Mouse (Mus musculus) forebrain, embryonic 15.5 days (tissue): ENCODE data around the gene Sell. TPM values are rescaled to one million over a fixed set of nuclear protein-coding genes. Genes with fewer than 3 reads are reported as not detected.
"Not testable (repeated sequence)": the region's sequence is repeated elsewhere in the genome, so short reads cannot be mapped to it uniquely, and the experiment has no call there.

Experiments
- ATAC-seq: fragments of 200-750 bp; cut with Nextera tagmentation; replicated peaks from 2 replicates; pipeline ENCODE4 v1.8.0; 2017; ENCODE audit warnings: mild to moderate bottlenecking, moderate TSS enrichment, moderate library complexity
- H3K27ac ChIP-seq: fragments of 300-500 bp; sonication (generic); replicated peaks from 2 replicates; pipeline ENCODE4 v1.5.1; 2015; ENCODE audit warnings: mild to moderate bottlenecking, inconsistent platforms
- H3K27me3 ChIP-seq: fragments of 300-500 bp; sonication (generic); 2 replicates; pipeline ENCODE4 v1.6.1; 2015; ENCODE audit warnings: inconsistent platforms
- H3K36me3 ChIP-seq: fragments of 300-500 bp; sonication (generic); 2 replicates; pipeline ENCODE4 v1.6.1; 2015; ENCODE audit warnings: mild to moderate bottlenecking, inconsistent platforms
- H3K4me1 ChIP-seq: fragments of 300-500 bp; sonication (generic); 2 replicates; pipeline ENCODE4 v1.6.1; 2015; ENCODE audit warnings: inconsistent platforms
- H3K4me2 ChIP-seq: fragments of 300-500 bp; sonication (generic); replicated peaks from 2 replicates; pipeline ENCODE4 v1.6.1; 2015; ENCODE audit warnings: mild to moderate bottlenecking, inconsistent platforms
- H3K4me3 ChIP-seq: fragments of 300-500 bp; sonication (generic); 2 replicates; pipeline ENCODE4 v1.5.1; 2015; ENCODE audit warnings: mild to moderate bottlenecking, inconsistent platforms
- H3K9ac ChIP-seq: fragments of 300-500 bp; sonication (generic); replicated peaks from 2 replicates; pipeline ENCODE4 v1.6.1; 2015; ENCODE audit warnings: mild to moderate bottlenecking, inconsistent platforms
- H3K9me3 ChIP-seq: fragments of 300-500 bp; sonication (generic); 2 replicates; pipeline ENCODE4 v1.6.1; 2016; ENCODE audit warnings: inconsistent platforms
- WGBS: fragments of 180-500 bp; shearing (Covaris S2); methylation state at CpG from one replicate; pipeline ENCODE4 v1.1.7; 2015; ENCODE audit warnings: mixed read lengths; 5-methylcytosine and 5-hydroxymethylcytosine counted together
- polyA plus RNA-seq: library from polyadenylated mRNA; unstranded; fragments of >200 nt; fragmentation: Nextera tagmentation; extraction: Ambion mirVana; gene quantifications from 2 replicates; pipeline ENCODE4 v1.2.1, GENCODE M21; 2015

Gene Sell
- 0.23 and 0.24 TPM in 2 replicates for polyA plus RNA-seq

DNA sequence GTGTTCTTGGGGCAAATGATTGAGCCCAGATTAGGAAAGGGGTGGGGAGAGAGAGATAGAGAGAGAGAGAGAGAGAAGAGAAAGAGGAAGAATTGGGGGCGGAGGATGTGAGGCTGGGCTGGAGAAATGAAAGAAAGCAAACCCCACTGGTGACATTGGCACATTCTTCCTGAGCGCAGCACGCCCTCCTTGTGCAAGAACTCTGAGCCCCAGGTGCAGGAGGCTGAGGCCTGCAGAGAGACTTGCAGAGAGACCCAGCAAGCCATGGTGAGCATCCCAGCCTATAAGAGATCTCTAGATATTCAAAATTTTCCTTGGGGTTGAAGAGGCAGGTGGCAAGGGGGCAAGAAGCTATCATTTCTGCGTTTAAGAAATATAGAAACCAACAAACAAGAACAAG lies at the start of gene Sell:
TSS of gene Sell (plus strand) at position 58 of the 400 bp plus-strand sequence.
- no peaks in the 10 kb centered on the region for H3K27me3 ChIP-seq
- ATAC-seq: no peak
- H3K36me3 ChIP-seq: no peaks in the 10 kb centered on the region
- H3K4me3 ChIP-seq: no peak within 1 kb of the TSS
- H3K4me2 ChIP-seq: no peak within 1 kb of the TSS
- WGBS: 79% methylated on average over 4 of the region's 4 CpGs
- H3K9me3 ChIP-seq: no peaks in the 10 kb centered on the region
- no peaks in the 10 kb centered on the region for H3K4me1 ChIP-seq
- H3K9ac ChIP-seq: no peak within 1 kb of the TSS
- H3K27ac ChIP-seq: no peak within 1 kb of the TSS

DNA sequence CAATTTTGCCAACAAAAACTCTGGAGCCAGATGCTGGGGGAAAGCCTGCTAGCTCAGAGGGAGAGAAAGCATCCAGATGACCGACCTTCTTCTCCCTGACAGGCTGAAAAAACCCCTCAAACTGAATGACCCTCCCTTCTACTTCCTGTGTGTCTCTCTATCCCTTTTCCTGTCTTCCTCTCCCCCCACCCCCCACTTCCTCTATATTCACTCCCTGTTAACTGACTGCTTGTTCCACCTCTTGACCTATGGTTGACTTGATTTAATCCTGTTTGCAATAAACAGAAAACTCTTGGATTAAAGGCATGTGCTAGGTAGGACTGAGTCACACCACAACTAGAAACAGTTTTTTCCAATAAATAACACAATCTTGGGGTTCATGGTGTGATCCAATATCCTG lies 47.2 kb upstream of the Sell start:
- H3K9me3 ChIP-seq: no peaks in the 10 kb centered on the region
- no peak for ATAC-seq
- 69% methylated on average over 1 of the region's 1 CpGs for WGBS

DNA sequence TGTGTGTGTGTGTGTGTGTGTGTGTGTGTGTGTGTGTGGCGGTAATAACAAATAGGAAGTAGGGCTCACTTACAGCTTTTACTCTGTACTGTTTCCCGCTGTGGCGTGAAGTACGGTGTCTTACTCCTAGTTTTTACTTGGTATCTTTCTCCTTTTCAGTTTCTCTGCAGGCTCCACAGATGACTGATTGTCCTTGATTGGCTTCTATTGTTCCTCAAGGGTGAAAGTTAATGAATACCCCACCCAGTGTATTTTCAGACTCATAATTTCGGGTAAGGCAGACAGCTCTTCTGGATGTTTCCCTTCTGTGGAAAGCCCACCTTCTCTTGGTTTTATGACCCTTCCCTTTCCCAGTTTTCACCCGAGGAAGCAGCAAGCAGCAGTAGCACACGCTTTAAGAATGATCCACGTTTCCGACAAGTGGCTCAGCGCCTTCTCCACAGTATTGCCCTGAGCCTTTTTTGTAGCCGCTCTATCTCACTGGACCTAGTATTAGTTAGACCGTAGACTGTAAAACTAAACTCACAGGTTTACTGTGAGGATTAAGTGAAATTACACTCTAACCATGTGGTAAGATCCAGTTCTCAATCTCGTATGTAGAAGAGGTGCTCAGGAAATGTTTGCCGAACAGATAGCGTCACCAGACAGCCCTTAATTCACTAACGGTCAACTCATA lies 43.4 kb upstream of the Sell start:
- no peak overlapping the region for H3K9ac ChIP-seq
- WGBS: 89% methylated on average over 16 of the region's 16 CpGs

More for the DNA sequence above, 47.2 kb upstream of the Sell start:
- no peak overlapping the region for H3K9ac ChIP-seq
- no peak overlapping the region for H3K27ac ChIP-seq
- H3K4me1 ChIP-seq: no peaks in the 10 kb centered on the region
- no peaks in the 10 kb centered on the region for H3K27me3 ChIP-seq
- no peak overlapping the region for H3K4me2 ChIP-seq
- no peak overlapping the region for H3K4me3 ChIP-seq
- no peaks in the 10 kb centered on the region for H3K36me3 ChIP-seq

DNA sequence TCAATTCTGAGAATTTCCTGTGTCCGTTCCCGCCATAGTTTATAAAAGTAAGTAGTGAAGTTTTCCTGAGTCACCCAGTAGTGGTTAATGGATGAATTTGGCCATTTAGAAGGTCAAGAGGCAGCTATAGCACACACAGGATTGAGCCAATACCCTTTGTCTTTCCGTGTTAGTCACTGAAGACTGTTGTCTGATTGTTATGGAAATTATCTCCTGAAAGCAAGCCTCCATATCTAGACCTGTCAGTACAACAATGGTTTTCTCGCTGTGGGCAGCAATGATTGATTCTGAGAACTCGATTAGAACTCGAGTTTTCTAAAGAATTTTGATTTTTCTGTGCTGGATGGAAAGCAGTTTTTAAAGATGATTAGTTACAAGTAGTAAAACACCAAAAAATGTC lies 42.0 kb upstream of the Sell start:
- ATAC-seq: no peak
- Histone ChIP-seq H3K4me1 (no peaks in the 10 kb centered on the region), H3K4me2 (no peak overlapping the region), H3K9me3 (no peaks in the 10 kb centered on the region), H3K27ac (no peak overlapping the region), H3K27me3 (no peaks in the 10 kb centered on the region), H3K36me3 (no peaks in the 10 kb centered on the region), H3K4me3 (no peak overlapping the region), H3K9ac (no peak overlapping the region)
- WGBS: 42% methylated on average over 6 of the region's 6 CpGs

More for the DNA sequence above, 43.4 kb upstream of the Sell start:
- Histone ChIP-seq H3K27ac (no peak overlapping the region), H3K9me3 (no peaks in the 10 kb centered on the region), H3K4me3 (no peak overlapping the region), H3K4me1 (no peaks in the 10 kb centered on the region), H3K27me3 (no peaks in the 10 kb centered on the region), H3K4me2 (no peak overlapping the region), H3K36me3 (no peaks in the 10 kb centered on the region)
- ATAC-seq: no peak

DNA sequence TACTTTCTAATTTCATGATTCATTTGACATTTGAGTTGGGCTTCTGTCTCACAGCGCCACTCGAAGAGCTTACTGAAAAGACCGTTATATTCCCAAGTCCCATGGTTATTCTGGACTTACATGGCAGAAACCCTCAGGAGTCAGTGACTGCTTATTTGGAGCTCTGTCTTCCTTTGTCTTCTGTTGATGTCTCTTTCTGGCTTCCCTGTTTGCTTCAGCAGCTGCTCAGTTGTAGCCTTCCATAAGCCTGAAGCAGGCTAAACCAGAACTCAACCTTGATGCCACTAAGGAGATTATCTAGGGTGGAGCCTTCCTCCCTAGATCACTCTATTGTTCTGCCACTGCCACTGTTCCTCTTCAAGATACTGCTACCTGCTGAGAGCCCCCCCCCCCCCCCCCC lies 41.0 kb upstream of the Sell start:
- not testable (repeated sequence) for H3K9me3 ChIP-seq, ATAC-seq, H3K27me3 ChIP-seq, H3K36me3 ChIP-seq, H3K9ac ChIP-seq, H3K4me2 ChIP-seq, H3K27ac ChIP-seq, H3K4me1 ChIP-seq, H3K4me3 ChIP-seq
- WGBS: 95% methylated on average over 3 of the region's 3 CpGs

DNA sequence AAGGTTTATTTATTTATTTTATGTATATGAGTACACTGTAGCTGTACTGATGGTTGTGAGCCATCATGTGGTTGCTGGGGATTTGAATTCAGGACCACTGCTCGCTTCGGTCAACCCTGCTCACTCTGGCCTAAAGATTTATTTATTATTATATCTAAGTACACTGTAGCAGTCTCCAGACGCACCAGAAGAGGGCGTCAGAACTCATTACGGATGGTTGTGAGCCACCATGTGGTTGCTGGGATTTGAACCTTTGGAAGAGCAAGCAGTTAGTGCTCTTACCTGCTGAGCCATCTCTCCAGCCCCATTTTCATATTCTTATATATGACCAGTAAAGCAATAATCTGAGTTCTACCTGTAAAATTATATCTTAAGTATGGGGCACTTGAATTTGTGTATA lies 39.7 kb upstream of the Sell start:
- not testable (repeated sequence) for ATAC-seq, H3K4me3 ChIP-seq, H3K27me3 ChIP-seq, H3K9me3 ChIP-seq, H3K9ac ChIP-seq, H3K4me1 ChIP-seq, H3K4me2 ChIP-seq, H3K27ac ChIP-seq, H3K36me3 ChIP-seq
- WGBS: 87% methylated on average over 5 of the region's 5 CpGs

DNA sequence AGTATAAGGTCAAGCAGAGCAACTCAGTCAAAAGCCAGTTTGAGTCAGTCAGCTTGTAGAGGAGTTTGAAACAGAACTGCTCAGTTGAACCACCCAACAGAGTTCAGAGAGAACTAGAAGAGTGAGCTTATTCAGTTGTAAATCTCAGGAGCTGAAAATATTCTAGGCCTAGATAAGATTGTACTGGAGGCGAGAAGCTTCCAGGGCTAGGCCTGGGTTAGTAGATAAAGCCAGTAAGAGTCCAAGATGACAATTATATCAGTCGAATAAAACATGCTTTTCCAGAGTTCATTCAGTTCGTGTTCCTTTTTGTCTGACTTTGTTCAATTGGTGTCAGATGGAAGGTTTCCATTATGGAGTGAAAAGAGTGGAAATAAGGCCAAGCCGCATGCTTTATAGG lies 36.1 kb upstream of the Sell start:
- no peaks in the 10 kb centered on the region for H3K36me3 ChIP-seq
- no peak overlapping the region for H3K4me3 ChIP-seq
- no peaks in the 10 kb centered on the region for H3K27me3 ChIP-seq
- no peak overlapping the region for H3K4me2 ChIP-seq
- H3K9ac ChIP-seq: no peak overlapping the region
- 0 out of 2 replicates have a peak, but pooled peaks cover 3% of the 10 kb centered on the region for H3K9me3 ChIP-seq
- 83% methylated on average over 4 of the region's 4 CpGs for WGBS
- no peak overlapping the region for H3K27ac ChIP-seq
- H3K4me1 ChIP-seq: no peaks in the 10 kb centered on the region
- ATAC-seq: no peak

DNA sequence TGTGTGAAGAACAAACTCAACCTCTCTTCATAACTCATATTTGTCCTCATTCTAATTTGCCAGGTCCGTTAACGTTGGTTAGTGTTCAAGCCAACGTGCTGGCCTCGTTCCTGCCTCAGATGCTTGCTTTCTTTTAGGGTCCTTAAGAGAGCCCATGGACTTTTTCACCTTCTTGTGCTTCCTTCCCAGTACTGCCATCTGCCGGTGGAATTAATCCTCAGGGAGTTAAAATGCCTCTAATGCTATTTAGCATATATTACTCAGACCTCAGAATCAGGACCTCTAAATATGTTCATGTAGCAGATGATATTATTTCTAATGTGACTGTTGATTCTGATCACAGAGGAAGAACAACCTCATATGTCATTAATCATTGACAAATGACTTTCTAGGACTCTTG lies 34.4 kb upstream of the Sell start:
- H3K4me2 ChIP-seq: no peak overlapping the region
- H3K9ac ChIP-seq: no peak overlapping the region
- no peaks in the 10 kb centered on the region for H3K27me3 ChIP-seq
- H3K36me3 ChIP-seq: no peaks in the 10 kb centered on the region
- no peak for ATAC-seq
- no peaks in the 10 kb centered on the region for H3K4me1 ChIP-seq
- no peak overlapping the region for H3K27ac ChIP-seq
- 63% methylated on average over 5 of the region's 5 CpGs for WGBS
- no peak overlapping the region for H3K4me3 ChIP-seq
- H3K9me3 ChIP-seq: 0 out of 2 replicates have a peak, but pooled peaks cover 3% of the 10 kb centered on the region

DNA sequence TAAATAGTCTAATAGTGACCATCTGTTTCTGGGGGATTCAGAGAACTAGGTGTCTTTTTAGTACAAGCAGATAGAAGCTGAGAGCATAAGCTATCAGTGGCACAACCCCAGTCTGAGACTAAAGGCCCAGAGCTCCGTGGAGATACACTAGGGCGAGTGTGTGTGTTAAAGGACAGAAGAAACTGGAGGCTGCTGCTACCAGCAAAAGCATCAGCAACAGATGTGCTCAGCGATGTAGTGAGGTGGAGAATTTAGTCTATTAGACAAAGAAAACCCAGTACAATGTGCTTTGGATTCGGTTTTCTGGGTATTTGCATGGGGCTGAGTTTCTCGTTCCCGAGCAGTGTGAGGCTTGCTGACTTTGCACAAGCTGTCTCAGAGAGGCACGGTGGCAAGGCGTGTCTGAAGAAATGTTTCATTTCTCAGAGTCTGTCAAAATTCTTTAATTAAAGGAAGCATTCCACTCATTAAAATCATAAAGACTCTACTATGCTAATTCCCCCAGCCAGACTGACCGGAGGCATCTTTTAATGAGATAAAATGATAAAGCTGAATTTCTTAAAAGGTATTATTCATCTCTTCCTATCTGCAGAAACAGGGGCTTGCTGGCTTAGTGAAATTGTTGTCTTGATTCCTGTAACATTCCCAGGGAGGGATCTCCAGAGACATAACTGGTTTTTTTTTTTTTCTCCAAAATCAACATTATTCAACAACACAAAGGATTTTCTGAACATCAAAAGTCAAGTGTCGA lies 21.2 kb upstream of the Sell start:
- H3K9ac ChIP-seq: no peak overlapping the region
- no peaks in the 10 kb centered on the region for H3K27me3 ChIP-seq
- H3K9me3 ChIP-seq: no peaks in the 10 kb centered on the region
- no peaks in the 10 kb centered on the region for H3K36me3 ChIP-seq
- H3K27ac ChIP-seq: no peak overlapping the region
- H3K4me3 ChIP-seq: no peak overlapping the region
- no peak for ATAC-seq
- no peaks in the 10 kb centered on the region for H3K4me1 ChIP-seq
- no peak overlapping the region for H3K4me2 ChIP-seq
- WGBS: 77% methylated on average over 10 of the region's 10 CpGs

DNA sequence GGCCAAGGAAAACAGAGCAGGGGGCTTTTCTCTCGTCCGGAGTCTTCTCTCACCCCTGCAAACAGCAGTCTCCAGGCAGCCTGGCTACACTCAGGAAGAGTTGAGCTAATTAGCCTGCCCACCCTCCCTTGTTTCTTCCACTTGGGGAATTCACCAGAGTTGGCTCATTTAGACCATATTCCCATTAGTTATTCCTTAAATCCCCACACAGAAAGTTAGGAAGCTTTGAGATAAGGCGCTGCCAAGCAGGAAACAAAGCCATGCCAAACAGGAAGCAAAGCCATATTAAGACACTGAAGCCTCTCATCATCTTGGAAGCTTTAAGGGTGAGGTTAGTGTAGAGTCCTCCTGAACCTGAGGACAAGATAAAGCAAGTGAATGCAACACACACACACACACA lies 18.2 kb upstream of the Sell start:
- no peak for ATAC-seq
- Histone ChIP-seq H3K9me3 (no peaks in the 10 kb centered on the region), H3K9ac (no peak overlapping the region), H3K27me3 (no peaks in the 10 kb centered on the region), H3K36me3 (no peaks in the 10 kb centered on the region), H3K4me3 (no peak overlapping the region), H3K4me2 (no peak overlapping the region), H3K27ac (no peak overlapping the region), H3K4me1 (no peaks in the 10 kb centered on the region)
- 31% methylated on average over 3 of the region's 3 CpGs for WGBS

DNA sequence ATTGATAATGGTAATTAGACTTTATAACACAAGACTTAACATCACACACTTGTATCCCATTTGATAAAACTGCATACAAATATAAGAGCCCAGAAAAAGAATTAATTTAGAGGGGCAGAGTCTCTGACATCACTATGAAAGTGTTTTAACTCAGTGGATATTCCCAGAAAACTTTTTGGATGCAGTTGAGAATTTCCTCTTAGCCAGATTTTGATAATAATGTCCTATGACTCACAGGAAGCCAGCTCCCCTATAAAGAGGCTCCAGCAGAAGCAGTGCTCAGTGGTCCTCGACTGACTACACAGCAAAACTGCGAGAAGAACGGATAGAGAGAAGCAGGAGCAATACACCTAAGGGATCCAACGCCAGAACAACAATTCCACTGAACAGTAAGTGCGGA lies 13.8 kb upstream of the Sell start, which contains the start of gene Sele:
TSS of gene Sele (plus strand) at position 301 of the 400 bp plus-strand sequence.
- WGBS: 84% methylated on average over 5 of the region's 5 CpGs
- no peaks in the 10 kb centered on the region for H3K27me3 ChIP-seq
- no peak within 1 kb of the TSS for H3K27ac ChIP-seq
- no peak for ATAC-seq
- no peaks in the 10 kb centered on the region for H3K36me3 ChIP-seq
- no peak within 1 kb of the TSS for H3K4me3 ChIP-seq
- no peak within 1 kb of the TSS for H3K4me2 ChIP-seq
- no peak within 1 kb of the TSS for H3K9ac ChIP-seq
- H3K9me3 ChIP-seq: no peaks in the 10 kb centered on the region
- H3K4me1 ChIP-seq: no peaks in the 10 kb centered on the region

DNA sequence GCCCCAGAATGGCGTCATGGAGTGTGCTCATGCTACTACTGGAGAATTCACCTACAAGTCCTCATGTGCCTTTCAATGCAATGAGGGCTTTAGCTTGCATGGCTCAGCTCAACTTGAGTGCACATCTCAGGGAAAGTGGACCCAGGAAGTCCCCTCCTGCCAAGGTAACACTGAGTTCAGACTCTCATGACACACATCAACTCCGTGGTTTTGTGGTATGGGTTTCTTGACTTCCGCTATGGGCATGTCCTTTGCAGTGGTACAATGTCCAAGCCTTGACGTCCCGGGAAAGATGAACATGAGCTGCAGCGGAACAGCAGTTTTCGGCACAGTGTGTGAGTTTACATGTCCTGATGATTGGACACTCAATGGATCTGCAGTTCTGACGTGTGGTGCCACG lies 8.2 kb upstream of the Sell start:
- no peaks in the 10 kb centered on the region for H3K4me1 ChIP-seq
- 91% methylated on average over 9 of the region's 9 CpGs for WGBS
- no peaks in the 10 kb centered on the region for H3K36me3 ChIP-seq
- no peaks in the 10 kb centered on the region for H3K27me3 ChIP-seq
- H3K9ac ChIP-seq: no peak overlapping the region
- H3K27ac ChIP-seq: no peak overlapping the region
- H3K4me3 ChIP-seq: no peak overlapping the region
- no peak overlapping the region for H3K4me2 ChIP-seq
- ATAC-seq: no peak
- no peaks in the 10 kb centered on the region for H3K9me3 ChIP-seq
